In the genomic region with DNA sequence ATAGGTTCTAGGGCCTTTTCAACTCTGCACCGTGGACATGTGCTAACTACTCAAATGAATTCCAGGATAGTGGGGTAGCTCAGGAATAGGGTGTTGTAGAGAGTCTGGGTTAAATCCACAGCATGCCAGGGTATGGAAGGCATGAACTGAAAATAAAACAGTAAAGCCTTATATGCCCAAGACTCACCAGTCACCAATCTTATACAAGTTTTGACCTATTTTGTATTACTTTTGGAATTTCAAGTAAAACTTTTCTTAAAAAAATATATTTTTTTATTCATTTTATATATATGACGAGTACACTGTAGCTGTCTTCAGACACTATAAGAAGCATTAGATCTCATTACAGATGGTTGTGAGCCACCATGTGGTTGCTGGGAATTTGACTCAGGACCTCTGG, we compare ENCODE assay signal across 13 mouse cellular contexts. TPM values are rescaled to one million over a fixed set of nuclear protein-coding genes. Genes with fewer than 3 reads are reported as not detected.
A peak's percentile ranks its signal among the peaks of the same experiment; 100 is the strongest.
DNase-seq lines count a peak whose midpoint lies in the region; ATAC-seq and TF ChIP-seq lines count a peak whose summit lies in the region.
"Had no signal": no experiment of that assay in that cellular context is flagged by ENCODE, and none has a peak within 500 bp of the region (broad histone marks: within the 10 kb centered on the region; RNA-seq: fewer than 3 reads in every experiment).

No protein-coding gene starts in this region.

- peak overlapping the region; percentile 28; the same call in 1 of the 2 replicates for H3K4me2 ChIP-seq in hindbrain, embryonic 12.5 days (replicated peaks)
- no peak overlapping the region; the same call in 1 of the 2 replicates for H3K4me2 ChIP-seq in hindbrain, embryonic 16.5 days (ENCODE audit: low read length)
- peak overlapping the region; percentile 16 for H3K4me2 ChIP-seq in embryonic facial prominence, embryonic 12.5 days (replicated peaks)
- H3K4me2 ChIP-seq in limb, embryonic 14.5 days (replicated peaks; ENCODE audit: low read depth, low read length, severe bottlenecking) = peak overlapping the region; percentile 39

- no peak overlapping the region for H3K4me3 ChIP-seq in hindbrain, embryonic 12.5 days
- no peak overlapping the region for H3K4me3 ChIP-seq in hindbrain, embryonic 16.5 days (ENCODE audit: low read length)
- H3K4me3 ChIP-seq in E14TG2a.4 (replicated peaks; ENCODE audit: low read length) = 0 out of 2 replicates have a peak overlapping the region, but pooled peaks have one; percentile 29
- no peak overlapping the region for H3K4me3 ChIP-seq in embryonic facial prominence, embryonic 12.5 days
- H3K4me3 ChIP-seq in limb, embryonic 14.5 days (replicated peaks; ENCODE audit: low read length) = peak overlapping the region; percentile 19

- H3K4me1 ChIP-seq in hindbrain, embryonic 12.5 days = peaks cover 31% of the 10 kb centered on the region
- peaks cover 17% of the 10 kb centered on the region for H3K4me1 ChIP-seq in hindbrain, embryonic 16.5 days (ENCODE audit: control insufficient read depth, insufficient read depth, low read depth, low read length)
- peaks cover 81% of the 10 kb centered on the region for H3K4me1 ChIP-seq in E14TG2a.4 (replicated peaks; ENCODE audit: low read depth, low read length)
- H3K4me1 ChIP-seq in embryonic facial prominence, embryonic 12.5 days = peaks cover 31% of the 10 kb centered on the region
- peaks cover 15% of the 10 kb centered on the region for H3K4me1 ChIP-seq in limb, embryonic 14.5 days (ENCODE audit: control insufficient read depth, insufficient read depth, low read length)

- no peak overlapping the region for H3K9ac ChIP-seq in hindbrain, embryonic 12.5 days
- H3K9ac ChIP-seq in hindbrain, embryonic 16.5 days (ENCODE audit: low read depth, low read length) = no peak overlapping the region
- H3K9ac ChIP-seq in embryonic facial prominence, embryonic 12.5 days = no peak overlapping the region
- H3K9ac ChIP-seq in limb, embryonic 14.5 days (ENCODE audit: low read depth, low read length, severe bottlenecking) = peak overlapping the region; percentile 40

- H3K27me3 ChIP-seq in hindbrain, embryonic 12.5 days = no peaks in the 10 kb centered on the region
- H3K27me3 ChIP-seq in hindbrain, embryonic 16.5 days (replicated peaks; ENCODE audit: control insufficient read depth, insufficient read depth, low read length) = no peaks in the 10 kb centered on the region
- H3K27me3 ChIP-seq in E14TG2a.4 (ENCODE audit: insufficient read depth, low read length) = no peaks in the 10 kb centered on the region
- no peaks in the 10 kb centered on the region for H3K27me3 ChIP-seq in embryonic facial prominence, embryonic 12.5 days
- H3K27me3 ChIP-seq in limb, embryonic 14.5 days (ENCODE audit: control insufficient read depth, insufficient read depth, low read length) = no peaks in the 10 kb centered on the region

- DNase-seq in limb, embryonic 14.5 days (ENCODE audit: low spot score) = no peak
- DNase-seq in right cerebral cortex, postnatal 4 days = no peak
- DNase-seq: cerebellum, adult 11 months had no signal

- WGBS in hindbrain, embryonic 12.5 days = 31% methylated on average over 2 of the region's 2 CpGs
- 51% methylated on average over 2 of the region's 2 CpGs for WGBS in hindbrain, embryonic 16.5 days
- 27% methylated on average over 2 of the region's 2 CpGs for WGBS in embryonic facial prominence, embryonic 12.5 days
- 16% methylated on average over 2 of the region's 2 CpGs for WGBS in limb, embryonic 14.5 days

- no peaks in the 10 kb centered on the region for H3K9me3 ChIP-seq in hindbrain, embryonic 12.5 days (replicated peaks)
- H3K9me3 ChIP-seq in hindbrain, embryonic 16.5 days (ENCODE audit: control insufficient read depth, low read length) = no peaks in the 10 kb centered on the region
- H3K9me3 ChIP-seq in E14TG2a.4 (ENCODE audit: low read length) = no peaks in the 10 kb centered on the region
- no peaks in the 10 kb centered on the region for H3K9me3 ChIP-seq in embryonic facial prominence, embryonic 12.5 days
- no peaks in the 10 kb centered on the region for H3K9me3 ChIP-seq in limb, embryonic 14.5 days (ENCODE audit: control insufficient read depth, low read length)
- H3K9me3 ChIP-seq: G1E had no signal

- H3K36me3 ChIP-seq in hindbrain, embryonic 12.5 days = no peaks in the 10 kb centered on the region
- H3K36me3 ChIP-seq in hindbrain, embryonic 16.5 days (ENCODE audit: control insufficient read depth, insufficient read depth, low read length) = no peaks in the 10 kb centered on the region
- peaks cover 24% of the 10 kb centered on the region for H3K36me3 ChIP-seq in E14TG2a.4 (ENCODE audit: insufficient read depth, low read length)
- H3K36me3 ChIP-seq in embryonic facial prominence, embryonic 12.5 days = no peaks in the 10 kb centered on the region
- H3K36me3 ChIP-seq in limb, embryonic 14.5 days (ENCODE audit: control insufficient read depth, insufficient read depth, low read length) = no peaks in the 10 kb centered on the region

- TF ChIP-seq CTCF in E14TG2a.4 (conservative IDR thresholded peaks at IDR 0.05; ENCODE audit: low read length) = no peak

- no peak overlapping the region; the same call in 1 of the 2 replicates for H3K27ac ChIP-seq in hindbrain, embryonic 12.5 days
- no peak overlapping the region for H3K27ac ChIP-seq in hindbrain, embryonic 16.5 days (ENCODE audit: low read depth, low read length)
- 0 out of 2 replicates have a peak overlapping the region, but pooled peaks have one; percentile 30 for H3K27ac ChIP-seq in embryonic facial prominence, embryonic 12.5 days
- H3K27ac ChIP-seq in limb, embryonic 14.5 days (replicated peaks; ENCODE audit: low read depth, low read length) = peak overlapping the region; percentile 72

- ATAC-seq in hindbrain, embryonic 12.5 days (ENCODE audit: low FRiP score) = no peak
- ATAC-seq in hindbrain, embryonic 16.5 days = no peak
- no peak for ATAC-seq in embryonic facial prominence, embryonic 12.5 days (ENCODE audit: insufficient number of reproducible peaks, insufficient read depth, low FRiP score, low TSS enrichment)
- ATAC-seq in limb, embryonic 14.5 days (ENCODE audit: low FRiP score, low read depth) = no peak
- ATAC-seq in erythroid progenitor cell, adult 5-6 weeks (replicated peaks; ENCODE audit: low FRiP score, poor library complexity, severe bottlenecking) = no peak
- no peak for ATAC-seq in megakaryocyte, adult 5-6 weeks (ENCODE audit: poor library complexity, severe bottlenecking)

- TF ChIP-seq POLR2A in limb, embryonic 14.5 days (IDR thresholded peaks at IDR 0.05; ENCODE audit: borderline replicate concordance, extremely low read depth, insufficient read depth, insufficient read length) = no peak

RNA-seq across cellular contexts. Expression of a gene that starts 4.2 kb away (rescaled TPM):
- polyA plus RNA-seq in hindbrain, embryonic 12.5 days (2016; fragmentation: Nextera tagmentation; extraction: Ambion mirVana) = 112 and 115 TPM in 2 replicates
- 88.8 and 99.8 TPM in 2 replicates for polyA plus RNA-seq in hindbrain, embryonic 16.5 days (2015; fragmentation: Nextera tagmentation; extraction: Ambion mirVana)
- polyA plus RNA-seq in embryonic facial prominence, embryonic 12.5 days (2016; fragmentation: Nextera tagmentation; extraction: Ambion mirVana) = 77.9 and 84.4 TPM in 2 replicates
- 40.9 and 45.8 TPM in 2 replicates for polyA plus RNA-seq in limb, embryonic 14.5 days (2012; rRNA removed)
- polyA plus RNA-seq in limb, embryonic 14.5 days (2014; fragmentation: Nextera tagmentation; extraction: Ambion mirVana) = 37.0 and 41.7 TPM in 2 replicates
- 7.5 and 13.0 TPM in 2 replicates for total RNA-seq in erythroid progenitor cell, adult 5-6 weeks (2015; ENCODE audit: low replicate concordance)
- 13.0 and 14.9 TPM in 2 replicates for total RNA-seq in erythroid progenitor cell, adult 5-6 weeks (2017; ENCODE audit: low replicate concordance)
- 29.1 and 38.3 TPM in 2 replicates for total RNA-seq in megakaryocyte, adult 5-6 weeks (2015)
- 31.6 and 38.6 TPM in 2 replicates for total RNA-seq in megakaryocyte, adult 5-6 weeks (2017)

RNA-seq across cellular contexts. Expression of a gene that starts 21.1 kb away (rescaled TPM):
- 13.5 and 13.6 TPM in 2 replicates for polyA plus RNA-seq in hindbrain, embryonic 12.5 days (2016; fragmentation: Nextera tagmentation; extraction: Ambion mirVana)
- polyA plus RNA-seq in hindbrain, embryonic 16.5 days (2015; fragmentation: Nextera tagmentation; extraction: Ambion mirVana) = 14.2 TPM in 2 replicates
- 12.3 and 14.8 TPM in 2 replicates for polyA plus RNA-seq in embryonic facial prominence, embryonic 12.5 days (2016; fragmentation: Nextera tagmentation; extraction: Ambion mirVana)
- polyA plus RNA-seq in limb, embryonic 14.5 days (2012; rRNA removed) = 25.0 and 35.0 TPM in 2 replicates
- polyA plus RNA-seq in limb, embryonic 14.5 days (2014; fragmentation: Nextera tagmentation; extraction: Ambion mirVana) = 20.7 and 20.9 TPM in 2 replicates
- total RNA-seq in erythroid progenitor cell, adult 5-6 weeks (2015; ENCODE audit: low replicate concordance) = 5.0 and 24.3 TPM in 2 replicates
- 3.5 and 4.0 TPM in 2 replicates for total RNA-seq in erythroid progenitor cell, adult 5-6 weeks (2017; ENCODE audit: low replicate concordance)
- total RNA-seq in megakaryocyte, adult 5-6 weeks (2015) = 80.5 and 87.4 TPM in 2 replicates
- total RNA-seq in megakaryocyte, adult 5-6 weeks (2017) = 21.0 and 21.8 TPM in 2 replicates

RNA-seq across cellular contexts. Expression of a gene that starts 53.0 kb away (rescaled TPM):
- polyA plus RNA-seq in hindbrain, embryonic 12.5 days (2016; fragmentation: Nextera tagmentation; extraction: Ambion mirVana) = 0.35 and 0.73 TPM in 2 replicates
- 0.47 and 0.81 TPM in 2 replicates for polyA plus RNA-seq in hindbrain, embryonic 16.5 days (2015; fragmentation: Nextera tagmentation; extraction: Ambion mirVana)
- not detected in 2 replicates for polyA plus RNA-seq in embryonic facial prominence, embryonic 12.5 days (2016; fragmentation: Nextera tagmentation; extraction: Ambion mirVana)
- polyA plus RNA-seq in limb, embryonic 14.5 days (2012; rRNA removed) = not detected in 2 replicates
- polyA plus RNA-seq in limb, embryonic 14.5 days (2014; fragmentation: Nextera tagmentation; extraction: Ambion mirVana) = not detected in 2 replicates
- not detected in 2 replicates for total RNA-seq in erythroid progenitor cell, adult 5-6 weeks (2015; ENCODE audit: low replicate concordance)
- not detected in 2 replicates for total RNA-seq in erythroid progenitor cell, adult 5-6 weeks (2017; ENCODE audit: low replicate concordance)
- total RNA-seq in megakaryocyte, adult 5-6 weeks (2015) = not detected in 2 replicates
- total RNA-seq in megakaryocyte, adult 5-6 weeks (2017) = not detected in 2 replicates
- total RNA-seq: adrenal gland, adult 18-20 months; G1E; megakaryocyte progenitor cell, adult 5-6 weeks; neutrophil, adult 5-6 weeks had no signal
- polyA plus RNA-seq: G1E had no signal

Comparison
In these comparisons a context has a peak if more than half of its experiments do, and no peak if none do; other contexts are left out.
1. H3K27ac ChIP-seq: peak in embryonic facial prominence, embryonic 12.5 days (single experiment) and limb, embryonic 14.5 days (single experiment); none in hindbrain, embryonic 12.5 days (single experiment) and hindbrain, embryonic 16.5 days (single experiment).
2. H3K4me3 ChIP-seq: peak in E14TG2a.4 (single experiment) and limb, embryonic 14.5 days (single experiment); none in hindbrain, embryonic 12.5 days (single experiment), hindbrain, embryonic 16.5 days (single experiment) and embryonic facial prominence, embryonic 12.5 days (single experiment).